Mouse (Mus musculus) cerebellum, adult 11 months (tissue): ENCODE results near the gene Kcnk12.
A peak's percentile ranks its signal among the peaks of the same experiment; 100 is the strongest.

ENCODE experiments used
- DNase-seq: peaks from one replicate; pipeline ENCODE4 v3.0.0; 2022

The Kcnk12 gene

DNA sequence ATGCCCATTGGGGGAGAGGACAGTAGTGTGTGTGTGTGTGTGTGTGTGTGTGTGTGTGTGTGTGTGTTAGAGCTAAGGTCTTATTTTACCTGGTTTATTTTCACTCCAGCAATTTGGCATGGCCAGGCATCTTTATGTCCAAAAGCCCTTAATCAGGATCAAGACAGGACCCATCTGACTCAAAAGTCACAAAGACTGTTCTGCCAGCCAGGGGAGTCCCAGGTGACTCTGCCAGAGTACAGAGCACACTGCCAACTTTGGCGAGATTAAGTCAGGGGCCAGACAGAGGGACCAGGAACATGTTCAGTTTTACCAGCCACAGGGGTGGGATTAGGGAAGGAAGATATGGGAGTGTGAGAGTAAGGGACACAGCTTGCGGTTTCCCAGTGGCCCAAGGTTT lies 12.9 kb downstream of the Kcnk12 start:
- DNase-seq = peak; percentile 16

DNA sequence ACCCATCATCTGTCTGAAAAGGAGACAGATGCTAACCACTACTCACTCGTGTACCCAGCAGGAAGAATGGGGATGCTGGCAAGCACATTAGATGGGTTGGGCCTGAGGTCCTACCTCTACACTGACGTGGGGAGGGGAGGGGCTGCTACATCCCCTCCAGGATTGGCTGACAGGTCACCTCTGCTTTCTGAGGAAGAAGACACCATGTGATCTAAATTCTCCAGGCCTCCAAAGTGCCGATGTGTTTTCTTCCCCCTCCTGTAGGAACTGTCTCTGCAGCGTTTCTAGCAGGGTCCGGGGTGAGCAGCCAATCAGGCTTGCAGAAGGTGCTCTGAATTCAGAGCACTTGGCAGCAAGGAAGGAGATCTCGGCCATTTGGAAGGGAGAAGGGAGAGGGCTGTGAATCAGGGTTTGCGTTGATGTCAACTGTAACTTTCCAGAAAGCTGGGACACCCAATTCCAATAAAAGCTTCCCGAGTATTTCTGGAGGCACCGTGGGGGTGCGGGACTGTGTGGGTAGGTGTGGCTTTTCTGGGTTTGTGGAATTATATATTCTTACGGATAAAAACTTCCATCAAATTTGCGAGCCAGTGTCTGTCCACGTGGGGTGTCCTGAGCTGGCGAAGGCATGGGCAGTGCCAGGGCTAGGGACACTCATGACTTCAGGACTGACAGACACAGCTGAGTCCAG lies 13.5 kb downstream of the Kcnk12 start:
- DNase-seq = peak; percentile 47

DNA sequence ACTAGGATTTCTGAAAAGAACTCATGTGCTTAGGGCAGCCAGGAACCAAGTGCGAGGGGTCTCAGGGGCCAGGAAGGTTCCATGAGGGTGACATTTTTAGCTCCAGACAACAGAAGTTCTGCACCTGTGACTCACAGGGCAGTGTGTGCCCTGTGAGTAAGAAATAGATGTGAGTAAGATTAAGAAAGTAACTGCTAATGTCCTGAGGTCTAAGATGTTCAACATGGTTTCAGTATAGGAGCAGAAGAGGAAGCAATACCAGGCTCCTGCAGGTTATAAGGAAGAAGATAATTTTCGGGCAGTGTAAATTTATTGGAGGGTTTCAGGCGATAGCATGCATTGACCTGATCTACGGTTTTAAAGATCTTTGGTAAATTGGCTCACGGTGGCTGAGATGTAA lies 16.6 kb downstream of the Kcnk12 start:
- DNase-seq = no peak

DNA sequence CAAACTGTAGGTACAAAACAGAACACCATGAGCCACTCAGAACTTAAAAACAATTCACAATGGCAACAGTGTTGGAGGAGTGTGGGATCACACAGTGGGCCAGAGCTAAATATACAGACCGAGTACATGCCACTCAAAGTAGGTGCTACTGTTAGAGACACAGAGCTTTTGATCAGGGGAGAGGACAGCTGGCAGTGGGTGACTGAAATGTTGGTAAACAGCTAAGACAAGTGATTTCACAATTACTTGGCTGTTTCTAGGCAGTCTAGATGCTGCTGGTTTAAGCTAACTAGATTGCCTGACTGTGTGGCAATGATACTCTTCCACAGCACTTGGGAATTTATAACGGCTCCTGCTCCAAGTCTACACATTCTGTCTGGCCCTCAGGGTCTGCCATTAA lies 17.6 kb downstream of the Kcnk12 start:
- no peak for DNase-seq

DNA sequence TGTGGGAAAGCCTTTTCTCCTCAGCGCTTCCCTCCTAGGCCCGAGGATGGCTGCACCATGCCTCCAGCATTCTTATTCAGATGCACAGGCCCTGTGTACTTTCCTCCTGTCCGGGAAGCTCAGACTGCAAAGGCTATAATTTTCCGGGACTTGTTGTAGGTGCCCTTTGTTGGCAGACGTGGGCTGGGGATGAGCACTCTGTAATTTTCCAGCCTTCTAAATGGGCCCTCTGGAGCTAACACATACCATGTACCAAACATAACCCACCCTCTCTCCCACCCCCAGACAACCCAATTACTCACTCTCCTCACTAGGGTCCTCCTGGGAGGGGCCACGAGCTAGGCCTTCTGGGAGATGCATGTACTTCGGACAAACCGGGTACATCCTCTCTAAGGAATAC lies 22.8 kb downstream of the Kcnk12 start:
- DNase-seq = no peak

DNA sequence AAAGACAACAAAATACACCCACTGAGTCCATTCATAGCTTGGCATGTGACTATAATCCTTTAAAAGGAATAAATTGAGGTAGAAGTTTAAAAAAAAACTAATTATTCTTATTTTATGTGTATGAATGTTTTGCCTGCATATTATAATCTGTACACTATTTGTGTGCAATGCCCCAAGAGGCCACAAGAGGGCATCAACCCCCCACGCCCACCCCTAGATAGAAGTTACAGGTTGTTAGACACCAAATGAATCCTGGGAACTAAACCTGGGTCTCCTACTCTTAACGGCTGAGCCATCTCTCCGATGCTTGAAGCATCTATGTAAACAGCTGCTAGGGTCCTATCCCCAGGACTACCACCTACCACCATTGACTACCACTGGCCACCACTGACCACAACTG lies 24.6 kb downstream of the Kcnk12 start:
- DNase-seq = no peak

DNA sequence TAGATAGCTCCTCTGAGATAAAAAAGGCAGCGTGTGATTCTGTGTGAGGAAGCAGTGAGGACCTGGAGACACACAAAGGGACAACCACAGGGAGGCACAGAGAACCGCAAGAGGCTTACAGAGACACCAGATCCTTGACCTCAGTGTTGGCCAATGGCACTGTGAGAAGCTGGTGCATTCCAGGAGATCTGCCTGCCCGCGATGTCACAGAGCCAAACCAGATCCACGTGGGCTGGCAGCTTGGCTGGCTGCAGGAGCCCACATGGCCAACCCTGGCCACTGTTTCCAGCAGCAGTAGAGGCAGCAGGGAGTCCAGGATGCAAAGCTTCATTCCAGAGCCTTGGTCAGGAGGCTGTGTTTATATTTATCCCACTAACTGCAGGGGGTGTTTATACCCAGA lies 27.0 kb downstream of the Kcnk12 start:
- peak; percentile 91 for DNase-seq

DNA sequence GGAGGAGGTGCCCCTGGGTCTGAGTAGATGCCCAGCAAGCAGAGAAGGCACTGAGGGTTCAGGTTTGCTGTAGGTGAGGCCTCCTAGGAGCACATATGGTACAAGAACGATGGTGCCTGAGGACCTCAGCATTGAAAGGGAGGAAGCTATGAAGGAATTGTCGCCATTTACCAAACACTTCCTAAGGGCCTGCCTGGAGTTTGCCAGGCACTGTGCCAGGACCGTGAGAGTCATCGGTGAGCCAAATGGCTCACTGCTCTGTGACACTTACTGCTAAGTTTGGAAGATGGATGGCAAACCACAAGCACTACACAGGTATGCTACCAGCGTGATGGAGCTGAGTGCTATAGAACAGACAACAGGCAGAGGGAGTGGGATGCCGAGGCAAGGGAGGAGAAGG lies 30.9 kb downstream of the Kcnk12 start:
- DNase-seq = no peak

DNA sequence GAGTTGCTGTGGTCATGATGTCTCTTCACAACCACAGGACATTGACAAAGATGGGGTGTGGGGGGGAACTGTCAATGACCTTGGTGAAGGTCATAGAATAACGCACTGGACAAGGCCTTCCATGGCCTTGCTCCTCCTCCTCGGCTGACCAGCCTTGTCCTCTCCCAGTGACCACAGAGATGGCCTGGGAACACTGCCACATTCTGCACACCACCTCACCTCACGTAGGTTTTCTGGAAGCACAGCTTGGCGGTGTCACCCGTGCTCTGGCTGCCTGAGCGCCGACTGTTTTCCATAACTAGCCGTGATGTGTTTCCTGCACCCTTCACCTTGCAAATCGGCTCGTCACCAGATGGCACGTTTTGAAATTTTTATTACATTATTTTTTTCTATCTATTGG lies 32.8 kb downstream of the Kcnk12 start:
- no peak for DNase-seq

DNA sequence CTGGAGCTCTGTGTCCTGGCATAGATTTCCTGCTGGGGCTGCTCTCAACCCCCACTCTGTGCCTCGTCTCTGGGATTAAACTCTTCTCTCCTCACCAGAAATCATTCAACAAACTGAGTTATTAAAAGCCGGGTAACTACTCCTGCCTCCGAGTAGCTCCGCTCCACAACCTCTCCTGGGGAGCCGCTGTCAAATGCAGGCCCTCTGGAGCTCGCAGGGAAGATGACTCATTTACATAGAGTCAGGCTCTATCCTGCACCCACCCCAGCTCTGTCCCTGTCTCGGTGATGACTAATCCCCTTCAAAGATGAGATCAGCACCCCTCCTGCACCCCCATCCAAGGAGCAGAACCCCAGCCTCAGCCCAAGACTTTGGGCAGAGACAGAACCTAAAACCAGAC lies 34.6 kb downstream of the Kcnk12 start:
- no peak for DNase-seq

DNA sequence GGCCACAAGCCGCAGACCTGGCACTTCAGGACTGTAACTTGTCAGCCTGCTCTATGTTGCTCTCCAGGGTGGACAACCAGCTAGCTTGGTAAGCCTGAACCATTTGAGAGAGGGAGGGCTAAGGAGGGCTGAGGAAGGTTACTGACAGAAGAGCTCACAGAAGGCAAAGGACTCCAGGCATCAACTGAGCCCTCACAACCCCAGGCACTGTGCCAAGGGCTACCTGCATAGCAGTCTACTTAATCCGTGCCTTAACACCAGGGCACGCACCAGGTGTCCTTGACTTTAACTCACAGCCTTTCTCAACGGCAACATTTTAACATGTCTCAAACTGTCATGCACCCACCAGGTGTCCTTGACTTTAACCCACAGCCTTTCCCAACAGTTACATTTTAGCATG lies 37.5 kb downstream of the Kcnk12 start:
- DNase-seq = peak; percentile 56

DNA sequence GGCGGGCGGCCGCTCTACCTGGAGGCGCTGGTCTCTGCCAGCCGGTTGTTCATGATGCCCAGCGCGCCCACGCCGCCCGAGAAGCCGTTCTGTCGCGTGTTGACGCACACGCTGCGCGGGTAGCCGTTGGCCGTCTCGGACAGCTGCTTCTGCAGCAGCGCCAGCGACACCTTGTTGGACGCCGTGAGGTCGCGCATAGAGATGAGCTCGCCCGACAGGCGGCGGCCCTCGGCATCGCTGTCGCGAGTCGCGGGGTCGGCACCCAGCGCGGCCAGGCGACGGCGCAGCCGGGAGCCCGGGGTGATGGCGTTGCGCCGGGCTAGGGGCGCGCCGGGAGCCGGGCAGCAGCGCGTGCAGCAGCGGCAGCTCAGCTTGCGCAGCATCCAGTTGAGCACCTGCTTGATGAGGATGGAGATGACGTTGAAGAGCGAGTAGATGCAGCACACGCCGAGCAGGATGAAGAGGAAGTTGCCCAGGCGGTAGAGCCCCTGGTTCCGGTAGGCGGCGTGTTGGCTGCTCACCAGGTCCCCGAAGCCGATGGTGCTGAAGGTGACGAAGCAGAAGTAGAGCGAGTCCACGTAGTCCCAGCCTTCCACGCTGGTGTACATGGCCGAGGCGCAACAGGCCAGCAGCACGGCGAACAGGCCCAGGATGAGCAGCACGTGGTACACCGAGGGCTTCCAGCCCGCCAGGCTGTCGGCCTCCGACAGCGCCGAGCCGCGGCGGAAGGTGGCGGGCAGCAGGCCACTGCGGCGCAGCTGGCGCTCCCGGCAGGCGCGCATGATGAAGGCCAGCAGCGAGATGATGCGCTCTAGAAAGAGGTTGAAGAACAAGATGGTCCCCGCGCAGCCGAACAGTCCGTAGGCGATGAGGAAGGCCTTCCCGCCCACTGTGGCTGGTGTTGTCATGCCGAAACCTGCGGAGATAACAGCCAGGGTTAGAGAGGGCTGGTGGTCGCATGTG lies 51.6 kb downstream of the Kcnk12 start:
- peak; percentile 62 for DNase-seq

DNA sequence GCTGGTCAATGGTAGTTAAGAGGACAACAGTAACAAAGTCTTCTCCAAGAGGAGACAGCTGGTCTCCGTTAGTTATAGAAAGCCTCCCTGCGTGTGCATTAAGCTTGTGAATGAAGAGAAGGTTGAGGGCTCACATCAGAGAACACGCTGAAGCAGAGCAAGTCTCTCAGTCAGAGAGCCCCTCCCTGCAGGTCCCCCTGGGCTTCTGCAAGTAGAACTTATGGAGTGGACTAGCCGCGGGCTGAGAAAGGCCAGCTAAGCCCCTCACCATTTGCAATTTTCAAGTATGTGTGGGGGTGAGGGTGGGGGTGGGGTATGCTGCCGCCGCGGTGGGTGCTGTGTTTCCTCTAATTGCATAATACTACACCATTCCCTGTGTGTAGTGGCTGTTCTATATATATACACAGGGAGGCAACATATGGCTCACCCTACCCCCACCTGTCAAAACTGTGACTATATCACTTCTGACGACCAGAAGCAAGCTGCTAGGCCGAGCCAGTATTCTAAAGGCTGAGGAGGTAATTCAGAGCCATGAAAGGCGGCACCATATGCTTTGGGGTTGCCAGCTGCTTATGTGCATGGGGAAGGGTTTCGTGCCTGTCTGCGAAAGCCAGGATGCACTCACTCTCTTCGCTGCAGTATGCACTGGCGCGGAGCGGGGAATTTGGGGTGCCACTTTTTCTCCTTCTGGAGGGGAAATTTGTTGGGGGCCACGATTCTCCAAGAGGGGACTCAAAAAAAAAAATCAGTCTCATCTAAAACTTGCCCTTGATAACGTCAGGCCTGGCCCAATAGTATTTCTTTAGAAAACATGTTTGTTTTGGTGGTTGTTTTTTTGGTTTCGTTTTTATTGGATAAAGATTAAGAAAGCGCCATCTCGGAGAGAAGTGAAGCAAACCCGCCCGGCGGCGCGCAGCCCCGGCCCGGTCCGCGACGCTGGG lies 52.5 kb downstream of the Kcnk12 start:
- peak; percentile 61 for DNase-seq

DNA sequence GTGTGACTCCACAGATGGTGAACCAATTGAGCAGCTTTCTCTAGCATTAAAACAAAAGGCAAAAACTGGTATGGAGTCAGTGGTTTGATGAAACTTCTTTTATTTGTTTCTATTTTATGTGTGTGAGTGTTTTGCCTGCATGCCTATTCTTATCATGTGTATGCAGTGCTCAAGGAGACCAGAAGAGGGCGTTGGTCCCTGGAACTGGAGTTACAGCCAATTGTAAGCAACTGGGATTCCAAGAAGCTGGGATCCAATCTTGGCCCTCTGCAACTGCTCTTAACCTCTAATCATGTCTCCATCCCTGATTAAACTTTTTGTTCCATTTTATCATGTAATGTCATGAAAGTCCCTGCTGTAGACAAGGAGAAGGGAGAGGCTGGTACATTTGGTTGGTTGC lies 58.0 kb downstream of the Kcnk12 start:
- DNase-seq = no peak

DNA sequence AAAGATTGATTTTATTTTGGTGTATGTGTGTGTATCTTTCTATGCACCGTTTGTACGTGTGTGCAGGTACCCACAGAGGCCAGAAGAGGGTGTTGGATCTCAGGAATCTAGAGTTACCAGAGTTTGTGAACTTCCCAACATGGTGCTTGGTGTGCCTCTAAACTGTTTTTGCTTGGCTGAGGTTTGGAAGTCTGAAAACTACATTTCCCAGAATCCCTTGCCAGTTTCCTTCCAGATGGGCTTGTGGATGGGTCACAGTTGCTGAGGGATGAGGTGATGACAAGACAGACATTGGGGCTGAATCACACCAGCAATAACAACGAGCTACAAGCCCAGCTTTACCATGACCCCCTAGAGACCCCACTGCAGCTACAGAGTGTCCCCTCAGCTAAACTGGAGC lies 60.6 kb downstream of the Kcnk12 start:
- DNase-seq = no peak

DNA sequence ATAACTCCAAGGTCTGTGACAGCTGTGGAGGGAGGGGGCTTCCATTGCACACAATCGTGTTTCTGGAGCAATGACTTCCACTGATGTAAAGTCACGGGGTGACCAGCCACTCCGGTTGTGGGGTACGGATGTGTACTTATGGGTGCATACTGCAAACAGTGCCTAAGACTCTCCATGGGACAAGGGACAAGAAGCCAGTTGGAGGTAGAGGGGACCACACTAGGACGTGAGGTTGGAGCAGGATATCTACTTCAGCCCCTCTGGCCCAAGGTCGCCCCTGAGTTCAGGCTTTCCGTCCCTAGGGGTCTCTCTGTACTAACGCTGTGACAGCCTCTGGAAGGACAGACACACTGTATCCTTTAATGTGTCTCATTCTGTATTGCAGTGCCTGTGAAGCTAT lies 63.3 kb downstream of the Kcnk12 start:
- no peak for DNase-seq

DNA sequence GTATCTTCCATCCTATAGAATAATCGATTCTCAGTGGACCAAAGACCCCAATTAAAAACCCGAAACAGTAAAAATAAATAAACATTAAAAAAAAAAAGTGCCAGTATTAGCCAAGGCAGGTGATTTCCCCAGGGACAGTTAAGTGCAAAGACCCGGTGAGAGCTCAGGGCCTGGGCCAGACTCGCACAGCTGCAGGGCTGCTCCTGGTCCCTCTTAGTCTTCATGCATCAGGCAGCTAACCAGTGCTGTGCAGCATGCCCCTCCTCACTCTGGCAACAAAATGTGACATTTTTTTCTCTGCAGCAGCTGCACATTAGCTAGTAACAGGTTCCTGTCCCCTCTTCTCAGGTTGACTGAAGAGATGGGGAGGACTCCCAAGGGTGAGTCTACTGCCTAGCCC lies 65.8 kb downstream of the Kcnk12 start:
- no peak for DNase-seq

DNA sequence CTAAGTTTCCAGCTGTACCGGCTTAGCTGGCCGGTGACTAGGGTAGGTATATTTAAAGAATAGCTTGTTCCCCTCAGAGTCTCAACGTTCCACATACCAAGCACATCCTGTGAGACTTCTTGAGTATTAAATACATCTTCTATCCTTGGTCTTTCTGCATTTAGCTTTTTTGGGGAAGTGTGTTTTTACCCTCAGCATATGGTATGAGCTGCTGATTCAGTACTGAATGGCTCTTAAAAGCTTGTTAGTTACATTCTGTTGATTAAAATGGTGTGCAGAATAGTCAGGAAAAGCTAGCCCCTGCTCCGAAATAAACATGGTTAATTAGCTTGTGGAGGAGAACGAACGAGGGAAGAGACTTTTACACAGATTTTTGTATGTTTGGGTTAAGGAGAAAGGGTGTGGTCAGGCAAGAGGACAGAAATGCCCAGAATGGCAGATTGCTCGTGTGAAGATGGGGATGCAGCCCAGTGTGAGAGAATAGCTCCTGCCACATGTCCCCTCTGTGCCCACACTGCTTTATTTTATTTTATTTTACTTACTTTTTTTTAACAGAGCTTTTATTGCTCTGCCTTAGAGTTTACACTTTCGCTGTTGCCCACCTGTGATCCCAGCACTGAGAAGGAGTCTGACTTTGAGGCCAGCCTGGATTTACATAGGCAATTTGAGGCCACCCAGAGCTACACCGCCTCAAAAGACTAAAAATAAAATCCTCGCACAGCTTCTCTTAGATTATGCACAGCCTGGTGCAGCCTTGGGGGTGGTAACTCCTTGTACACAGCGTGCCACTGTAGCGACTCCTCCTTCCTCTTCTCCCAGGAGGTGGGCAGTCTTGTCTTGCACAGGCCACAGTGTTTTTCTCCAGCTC lies 71.1 kb downstream of the Kcnk12 start:
- DNase-seq = no peak

DNA sequence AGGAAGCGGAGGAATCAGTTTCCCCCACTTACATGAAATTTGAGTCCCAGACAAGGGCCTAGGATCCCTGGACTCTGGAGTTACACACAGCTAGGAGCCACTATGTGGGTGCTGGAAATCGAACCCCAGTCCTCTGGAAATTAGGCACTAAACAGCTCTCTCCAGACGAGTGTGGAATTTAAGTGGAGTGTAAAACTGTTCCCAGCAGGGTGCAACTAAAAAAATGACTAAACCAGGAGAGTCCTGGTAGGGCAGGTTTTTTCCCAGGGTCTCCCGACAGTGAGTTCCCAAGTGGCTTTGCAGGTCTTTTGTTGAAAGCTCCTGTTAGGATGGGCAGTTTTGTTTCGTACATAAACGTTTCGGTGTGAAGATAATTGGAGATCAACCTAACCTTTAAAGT lies 73.1 kb downstream of the Kcnk12 start:
- DNase-seq = no peak

DNA sequence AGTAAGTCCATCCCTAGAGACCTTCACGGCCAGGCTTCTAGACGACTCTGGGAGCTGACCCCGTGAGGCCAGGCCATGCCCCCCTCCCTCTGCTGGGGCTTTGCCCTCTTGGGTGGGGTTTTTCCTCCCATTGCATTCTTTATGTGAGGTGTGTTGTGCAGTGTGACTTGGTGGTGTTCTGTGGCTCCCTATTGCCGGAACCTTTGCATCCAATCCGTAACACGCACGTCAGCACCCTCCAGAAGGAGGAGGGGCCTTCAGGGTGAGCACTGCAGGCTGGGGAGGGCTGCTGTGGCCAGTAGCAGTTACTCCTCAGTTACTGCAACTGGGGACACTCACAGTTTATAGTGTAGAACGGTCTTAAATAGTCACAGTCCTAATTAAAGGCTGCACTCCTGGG lies 97.7 kb downstream of the Kcnk12 start:
- no peak for DNase-seq

DNA sequence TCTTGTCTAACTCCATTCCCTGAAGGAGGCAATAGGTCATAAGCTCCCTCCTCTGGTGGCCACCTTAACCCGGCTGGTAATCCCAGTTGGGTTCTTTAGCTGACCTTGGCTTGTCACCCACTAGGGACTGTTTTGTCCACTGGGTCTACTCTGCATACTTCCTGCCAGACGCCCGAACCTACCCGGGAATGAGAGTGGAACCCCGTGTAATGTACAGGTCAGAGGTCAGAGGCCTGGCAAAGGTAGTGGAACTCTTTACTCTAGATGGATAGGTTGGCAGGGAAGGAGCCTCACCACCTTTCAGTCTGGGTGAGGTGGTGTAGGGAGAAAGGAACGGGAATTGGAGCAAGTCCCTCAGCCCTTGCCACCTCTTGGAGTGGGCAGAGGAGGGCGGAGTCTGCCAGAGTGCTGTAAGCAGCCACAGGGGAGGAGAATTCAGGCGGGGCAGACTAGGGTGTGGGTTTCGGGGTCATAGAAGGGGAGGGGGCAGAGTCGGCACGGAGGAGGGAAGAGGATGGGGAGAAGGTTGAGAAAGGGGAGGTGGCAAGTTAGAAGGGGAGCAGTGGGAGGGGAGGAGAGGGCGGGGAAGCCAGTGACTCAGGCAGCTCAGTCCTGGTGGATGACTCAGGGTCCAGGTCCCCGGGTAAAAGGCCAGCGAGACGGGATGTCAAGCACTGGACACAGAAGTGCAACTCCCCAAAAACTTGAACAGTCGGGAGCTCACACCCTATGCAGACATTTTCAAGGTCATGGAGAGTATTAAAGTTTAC lies 98.6 kb downstream of the Kcnk12 start:
- no peak for DNase-seq
